Mouse (Mus musculus): ENCODE results near the gene Bcl6. TPM values are rescaled to one million over a fixed set of nuclear protein-coding genes. Genes with fewer than 3 reads are reported as not detected.

Bcl6 gene
- polyA plus RNA-seq, 2 experiments: 0.19 to 0.63 TPM

GRCm38 (mm10) chr16:23930426-23931073 is 58.1 kb downstream of the Bcl6 start:
- ATAC-seq (ENCODE audit: insufficient read depth) (no peak), DNase-seq (ENCODE audit: low read depth in 3 of 3, low spot score in 3 of 3) (no peak)
- Histone ChIP-seq H3K9me3 (ENCODE audit: control insufficient read depth, low read length) (no peaks in the 10 kb centered on the region), H3K27ac (no peak overlapping the region), H3K4me2 (ENCODE audit: low read depth) (no peak overlapping the region), H3K4me1 (replicated peaks; ENCODE audit: control insufficient read depth in 2 of 2, insufficient read depth in 2 of 2, low read length in 1 of 2) (no peaks in the 10 kb centered on the region), H3K4me3 (ENCODE audit: insufficient read depth in 1 of 2, low read depth in 2 of 2, low read length in 2 of 2) (no peak overlapping the region), H3K9ac (replicated peaks) (no peak overlapping the region), H3K36me3 (replicated peaks; ENCODE audit: control insufficient read depth, insufficient read depth, low read depth) (no peaks in the 10 kb centered on the region), H3K27me3 (ENCODE audit: control insufficient read depth, insufficient read depth, low read length) (no peaks in the 10 kb centered on the region)
- TF ChIP-seq EP300 (IDR thresholded peaks at IDR 0.05; ENCODE audit: low read depth): no peak
- TF ChIP-seq CTCF (IDR thresholded peaks at IDR 0.05; ENCODE audit: low read depth): no peak
- WGBS (ENCODE audit: insufficient replicate concordance): 39% methylated on average over 3 of the region's 3 CpGs

DNA sequence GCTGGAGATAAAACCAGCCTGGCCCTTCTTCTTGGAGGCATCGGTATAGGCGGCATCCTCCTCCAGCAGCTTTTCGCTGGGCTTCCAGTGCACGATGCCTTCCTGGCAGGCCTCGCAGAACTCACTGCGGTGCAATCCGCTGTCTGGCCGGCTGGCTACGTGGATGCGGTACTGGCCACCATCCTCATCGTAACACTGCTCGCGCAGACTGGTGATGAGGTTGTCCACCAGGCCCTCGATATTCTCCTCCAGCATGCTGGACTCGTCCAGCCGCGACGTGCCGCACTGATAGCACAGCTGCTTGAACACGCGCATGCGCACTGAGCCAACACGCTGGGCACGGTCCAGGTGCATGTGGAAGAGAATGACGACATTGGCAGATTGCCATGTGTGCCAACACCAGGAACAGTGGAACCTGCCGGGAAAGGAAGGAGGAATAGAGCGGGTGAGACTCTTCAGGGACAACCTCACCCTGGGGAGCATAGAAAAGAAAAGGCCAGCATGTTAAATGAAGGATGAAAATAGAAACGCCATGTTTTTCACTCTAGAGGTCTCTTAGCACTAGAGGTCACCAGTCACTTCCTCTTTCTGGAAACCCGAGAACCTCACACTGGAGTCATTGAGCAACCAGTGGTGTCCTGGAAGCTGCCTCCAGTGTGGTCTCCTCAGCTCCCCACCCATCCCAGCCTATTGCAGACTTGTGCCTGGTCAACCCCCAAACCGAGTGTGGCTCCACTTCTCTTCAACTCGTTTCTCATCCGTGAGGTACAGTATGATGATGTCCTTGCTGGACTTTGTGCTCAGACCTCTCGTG is 61.1 kb downstream of the Bcl6 start:
- H3K9ac ChIP-seq (replicated peaks): no peak overlapping the region
- no peaks in the 10 kb centered on the region for H3K9me3 ChIP-seq (ENCODE audit: control insufficient read depth, low read length)
- no peak for TF ChIP-seq CTCF (IDR thresholded peaks at IDR 0.05; ENCODE audit: low read depth)
- no peak for TF ChIP-seq EP300 (IDR thresholded peaks at IDR 0.05; ENCODE audit: low read depth)
- no peaks in the 10 kb centered on the region for H3K36me3 ChIP-seq (replicated peaks; ENCODE audit: control insufficient read depth, insufficient read depth, low read depth)
- H3K4me1 ChIP-seq (replicated peaks; ENCODE audit: control insufficient read depth in 2 of 2, insufficient read depth in 2 of 2, low read length in 1 of 2): no peaks in the 10 kb centered on the region
- no peak overlapping the region for H3K27ac ChIP-seq
- DNase-seq (ENCODE audit: low read depth in 3 of 3, low spot score in 3 of 3): no peak
- H3K4me2 ChIP-seq (ENCODE audit: low read depth): no peak overlapping the region
- H3K4me3 ChIP-seq (ENCODE audit: insufficient read depth in 1 of 2, low read depth in 2 of 2, low read length in 2 of 2): no peak overlapping the region
- no peaks in the 10 kb centered on the region for H3K27me3 ChIP-seq (ENCODE audit: control insufficient read depth, insufficient read depth, low read length)
- ATAC-seq (ENCODE audit: insufficient read depth): no peak
- WGBS (ENCODE audit: insufficient replicate concordance): 74% methylated on average over 33 of the region's 33 CpGs

DNA sequence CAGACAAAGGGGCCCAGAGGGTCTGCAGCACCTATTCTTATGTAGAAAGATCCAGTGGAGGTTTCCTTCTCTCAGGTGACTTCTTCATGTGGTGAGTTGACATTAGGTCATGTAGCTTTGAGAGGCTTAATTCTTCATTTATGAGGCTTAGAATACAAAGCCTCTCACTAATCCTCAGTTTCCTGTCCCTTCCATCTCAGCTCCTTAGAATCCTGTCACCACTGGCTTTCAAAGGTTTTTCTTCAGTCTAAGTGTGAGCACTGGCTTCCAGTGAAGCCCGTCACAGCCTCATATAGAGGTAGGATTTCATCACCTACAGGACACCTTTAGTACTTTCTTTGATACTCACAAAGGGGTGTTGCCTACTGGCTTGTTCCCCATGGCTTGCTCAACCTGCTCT is 65.7 kb downstream of the Bcl6 start:
- no peak for DNase-seq (ENCODE audit: low read depth in 3 of 3, low spot score in 3 of 3)
- no peaks in the 10 kb centered on the region for H3K9me3 ChIP-seq (ENCODE audit: control insufficient read depth, low read length)
- H3K27me3 ChIP-seq (ENCODE audit: control insufficient read depth, insufficient read depth, low read length): no peaks in the 10 kb centered on the region
- 63% methylated on average over 1 of the region's 1 CpGs for WGBS (ENCODE audit: insufficient replicate concordance)
- no peak for ATAC-seq (ENCODE audit: insufficient read depth)
- H3K4me1 ChIP-seq (replicated peaks; ENCODE audit: control insufficient read depth in 2 of 2, insufficient read depth in 2 of 2, low read length in 1 of 2): no peaks in the 10 kb centered on the region
- H3K36me3 ChIP-seq (replicated peaks; ENCODE audit: control insufficient read depth, insufficient read depth, low read depth): no peaks in the 10 kb centered on the region
- H3K4me2 ChIP-seq (ENCODE audit: low read depth): no peak overlapping the region
- no peak overlapping the region for H3K4me3 ChIP-seq (ENCODE audit: insufficient read depth in 1 of 2, low read depth in 2 of 2, low read length in 2 of 2)
- no peak overlapping the region for H3K27ac ChIP-seq
- no peak overlapping the region for H3K9ac ChIP-seq (replicated peaks)
- no peak for TF ChIP-seq EP300 (IDR thresholded peaks at IDR 0.05; ENCODE audit: low read depth)
- TF ChIP-seq CTCF (IDR thresholded peaks at IDR 0.05; ENCODE audit: low read depth): no peak

DNA sequence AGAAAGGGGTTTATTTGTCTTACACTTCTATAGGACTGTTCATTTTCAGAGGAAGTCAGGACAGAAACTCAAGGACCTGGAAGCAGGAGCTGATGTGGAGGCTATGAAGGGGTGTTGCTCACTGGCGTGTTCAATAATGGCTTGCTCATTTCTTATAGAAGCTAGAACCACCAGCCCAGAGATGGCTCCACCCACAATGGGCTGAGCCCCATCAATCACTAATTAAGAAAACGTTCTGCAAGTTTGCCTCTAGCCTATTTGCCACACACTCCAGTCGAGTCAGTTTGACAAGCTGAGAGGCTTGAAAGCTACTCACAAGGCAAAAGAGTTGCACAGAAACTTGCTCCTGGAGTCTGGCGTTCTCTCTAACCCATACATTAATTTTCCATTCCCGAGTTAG is 67.0 kb downstream of the Bcl6 start:
- Histone ChIP-seq H3K36me3 (replicated peaks; ENCODE audit: control insufficient read depth, insufficient read depth, low read depth) (no peaks in the 10 kb centered on the region), H3K27ac (no peak overlapping the region), H3K9me3 (ENCODE audit: control insufficient read depth, low read length) (no peaks in the 10 kb centered on the region), H3K4me1 (replicated peaks; ENCODE audit: control insufficient read depth in 2 of 2, insufficient read depth in 2 of 2, low read length in 1 of 2) (no peaks in the 10 kb centered on the region), H3K4me3 (ENCODE audit: insufficient read depth in 1 of 2, low read depth in 2 of 2, low read length in 2 of 2) (no peak overlapping the region), H3K27me3 (ENCODE audit: control insufficient read depth, insufficient read depth, low read length) (no peaks in the 10 kb centered on the region), H3K9ac (replicated peaks) (no peak overlapping the region), H3K4me2 (ENCODE audit: low read depth) (no peak overlapping the region)
- 51% methylated on average over 5 of the region's 5 CpGs for WGBS (ENCODE audit: insufficient replicate concordance)
- TF ChIP-seq CTCF (IDR thresholded peaks at IDR 0.05; ENCODE audit: low read depth) (no peak), EP300 (IDR thresholded peaks at IDR 0.05; ENCODE audit: low read depth) (no peak)
- no peak for ATAC-seq (ENCODE audit: insufficient read depth)
- DNase-seq (ENCODE audit: low read depth in 3 of 3, low spot score in 3 of 3): no peak

DNA sequence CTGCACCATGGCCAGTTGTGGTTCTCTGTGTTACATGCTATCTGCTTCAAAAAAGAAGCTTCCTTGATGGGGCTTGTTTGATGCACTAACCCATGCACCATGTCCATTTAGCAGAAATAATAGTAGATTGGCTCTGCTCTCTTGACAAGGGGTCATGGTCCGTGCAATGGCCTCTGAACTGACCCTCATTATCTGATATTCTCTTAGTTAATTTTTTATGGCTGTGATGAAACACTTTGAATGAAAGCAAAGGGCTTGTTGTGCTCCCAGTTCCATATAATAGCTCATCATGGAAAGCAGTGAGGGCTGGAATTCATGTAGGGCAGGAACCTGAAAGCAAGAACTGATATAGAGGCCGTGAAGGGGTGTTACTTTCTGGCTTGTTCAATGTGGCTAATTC is 69.2 kb downstream of the Bcl6 start:
- DNase-seq (ENCODE audit: low read depth in 3 of 3, low spot score in 3 of 3) (no peak), ATAC-seq (ENCODE audit: insufficient read depth) (no peak)
- WGBS (ENCODE audit: insufficient replicate concordance): 46% methylated on average over 2 of the region's 2 CpGs
- no peak for TF ChIP-seq EP300 (IDR thresholded peaks at IDR 0.05; ENCODE audit: low read depth)
- no peak for TF ChIP-seq CTCF (IDR thresholded peaks at IDR 0.05; ENCODE audit: low read depth)
- no peaks in the 10 kb centered on the region for H3K36me3 ChIP-seq (replicated peaks; ENCODE audit: control insufficient read depth, insufficient read depth, low read depth)
- no peak overlapping the region for H3K27ac ChIP-seq
- H3K27me3 ChIP-seq (ENCODE audit: control insufficient read depth, insufficient read depth, low read length): no peaks in the 10 kb centered on the region
- no peak overlapping the region for H3K9ac ChIP-seq (replicated peaks)
- no peaks in the 10 kb centered on the region for H3K9me3 ChIP-seq (ENCODE audit: control insufficient read depth, low read length)
- H3K4me2 ChIP-seq (ENCODE audit: low read depth): no peak overlapping the region
- no peaks in the 10 kb centered on the region for H3K4me1 ChIP-seq (replicated peaks; ENCODE audit: control insufficient read depth in 2 of 2, insufficient read depth in 2 of 2, low read length in 1 of 2)
- no peak overlapping the region for H3K4me3 ChIP-seq (ENCODE audit: insufficient read depth in 1 of 2, low read depth in 2 of 2, low read length in 2 of 2)

Other genes starting within 250 kb of the Bcl6 start
- gene Sst, start 97.9 kb downstream of the Bcl6 start, polyA plus RNA-seq (2012; rRNA removed): 0.04 and 0.39 TPM in 2 replicates
- not detected in 2 replicates for gene Sst, start 97.9 kb downstream of the Bcl6 start, polyA plus RNA-seq (2014; fragmentation: Nextera tagmentation; extraction: Ambion mirVana)
- gene Rtp2, start 56.5 kb downstream of the Bcl6 start, polyA plus RNA-seq (2012; rRNA removed): not detected in 2 replicates
- gene Rtp2, start 56.5 kb downstream of the Bcl6 start, polyA plus RNA-seq (2014; fragmentation: Nextera tagmentation; extraction: Ambion mirVana): not detected in 2 replicates
- not detected in 2 replicates for gene Gm37419, start 370 bp downstream of the Bcl6 start, polyA plus RNA-seq (2012; rRNA removed)
- gene Gm37419, start 370 bp downstream of the Bcl6 start, polyA plus RNA-seq (2014; fragmentation: Nextera tagmentation; extraction: Ambion mirVana): not detected in 2 replicates

Measured in liver, embryonic 14.5 days (tissue).